Mouse (Mus musculus) layer of hippocampus, postnatal 10 days (tissue): Measurements from ENCODE around the gene Mdm2. TPM values are rescaled to one million over a fixed set of nuclear protein-coding genes. Genes with fewer than 3 reads are reported as not detected.

Source experiments
- DNase-seq, 2 experiments: peaks; one replicate each; pipeline ENCODE4 v3.0.0; 2021; ENCODE audit warnings: low spot score in 2 of 2
- total RNA-seq, 2 experiments: library from RNA; stranded (reverse); gene quantifications; 2 replicates each; pipeline ENCODE4 v1.2.3; 2021

Mdm2 gene
- total RNA-seq, 2 experiments from 2014 or later = 51.5 to 57.3 TPM

DNA sequence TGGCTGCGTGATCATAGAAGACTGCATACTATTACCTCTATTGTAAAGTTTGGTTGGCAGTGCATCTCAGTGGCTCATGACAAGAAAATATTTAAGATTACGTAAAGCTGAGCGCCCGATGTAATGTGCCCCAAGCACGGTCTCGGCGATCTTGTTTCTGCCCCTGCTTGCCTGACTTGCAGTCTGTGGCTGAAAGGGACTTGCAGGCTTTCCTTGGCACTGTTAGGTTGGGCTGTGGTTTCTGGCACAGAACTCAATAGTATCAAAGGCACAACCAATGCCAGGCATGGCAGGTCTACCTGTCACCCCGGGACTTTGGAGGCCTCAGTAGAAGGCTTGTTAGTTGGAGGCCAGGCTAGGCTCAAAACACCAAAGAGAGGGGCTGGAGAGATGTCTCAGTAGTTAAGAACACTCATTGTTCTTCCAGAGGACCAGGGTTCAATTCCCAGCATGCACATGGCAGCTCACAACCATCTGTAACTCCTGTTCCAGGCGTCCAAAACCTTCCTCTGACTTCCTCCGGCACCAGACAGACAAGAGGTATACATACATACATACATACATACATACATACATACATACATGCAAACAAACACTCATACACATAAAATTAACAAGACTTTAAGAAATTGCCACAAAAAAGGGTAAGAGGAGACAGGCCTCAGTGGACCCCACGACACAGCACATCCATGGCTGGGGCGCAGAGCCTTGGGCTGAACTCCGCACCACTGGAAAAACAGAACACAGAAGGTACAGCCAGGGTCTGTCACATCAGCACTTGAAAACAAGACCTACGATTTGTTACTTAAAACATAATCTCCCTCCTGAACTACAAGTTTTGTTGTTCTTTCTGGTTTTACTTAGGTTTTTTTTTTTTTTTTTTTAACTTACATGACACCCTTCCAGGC, 51.8 kb downstream of the Mdm2 start:
- no peak for DNase-seq

DNA sequence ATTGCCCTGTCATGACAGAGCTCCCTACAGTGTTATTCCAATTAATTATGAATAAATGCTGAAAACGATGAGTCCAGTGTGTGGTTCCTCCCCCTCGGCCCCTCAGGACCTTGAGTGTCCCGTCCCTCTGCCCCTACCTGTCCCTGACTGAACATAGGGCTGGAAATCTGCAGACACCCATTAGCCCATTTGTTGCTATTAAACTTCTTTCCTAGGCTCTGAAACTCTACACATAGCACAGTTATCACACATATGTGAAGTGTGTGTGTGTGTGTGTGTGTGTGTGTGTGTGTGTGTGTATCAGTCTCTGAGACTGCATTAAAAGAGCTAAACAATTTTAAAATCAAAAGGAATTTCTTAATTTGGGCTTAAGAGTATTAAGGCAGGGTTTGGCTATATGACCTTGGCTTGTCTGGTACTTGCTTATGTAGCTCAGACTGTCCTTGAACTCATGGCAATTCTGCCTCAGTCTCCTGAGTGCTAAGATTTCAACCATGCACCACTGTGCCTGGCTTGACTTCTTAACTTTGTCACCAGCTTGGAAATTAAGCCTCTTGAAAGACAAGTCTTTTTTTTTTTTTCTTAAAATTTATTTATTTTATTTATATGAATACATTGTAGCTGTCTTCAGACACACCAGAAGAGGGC, 52.8 kb downstream of the Mdm2 start:
- DNase-seq = no peak

DNA sequence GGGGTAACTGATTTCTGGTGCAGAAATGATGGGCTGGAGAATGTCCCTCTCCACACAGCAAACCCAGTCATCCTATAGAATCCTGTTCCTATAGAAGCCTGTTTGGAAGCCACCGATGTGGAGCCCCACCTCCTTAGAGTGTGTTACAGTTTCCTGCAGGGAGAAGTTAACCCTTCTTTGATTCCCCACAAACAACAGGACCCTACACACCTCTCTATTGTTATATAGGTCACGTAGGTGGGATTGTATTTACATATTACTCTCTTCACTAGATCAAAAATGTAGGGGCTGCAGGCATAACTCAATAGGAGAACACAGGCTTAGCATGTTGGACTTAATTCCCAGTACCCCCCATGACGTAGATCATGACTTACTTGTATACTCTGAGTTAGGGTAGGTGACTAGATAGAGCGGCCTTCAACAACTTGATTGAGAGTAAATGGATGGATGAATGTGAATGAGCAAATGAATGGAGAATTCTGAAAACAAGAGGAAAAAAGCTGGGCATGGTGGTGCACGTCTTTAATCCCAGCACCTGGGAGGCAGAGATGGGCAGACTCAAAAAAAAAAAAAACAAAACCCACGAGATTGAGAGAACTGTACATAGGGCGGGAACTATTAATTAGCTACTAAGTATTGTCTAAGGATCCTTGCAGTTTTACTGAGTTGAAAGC, 53.4 kb downstream of the Mdm2 start:
- DNase-seq = no peak

DNA sequence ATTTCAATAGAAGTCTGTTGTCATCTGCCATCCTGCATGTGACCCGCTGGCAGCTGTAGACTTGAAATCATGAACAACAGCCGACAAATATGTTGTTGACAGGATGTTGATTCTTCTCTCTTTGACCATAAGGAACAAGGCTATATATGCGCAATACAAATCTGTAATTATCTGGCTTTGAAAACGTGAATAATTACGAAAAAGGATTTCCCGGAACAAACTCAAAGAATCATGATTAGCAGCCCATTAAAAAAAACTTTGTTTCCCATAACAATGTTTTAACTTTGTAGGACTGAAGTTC, 53.9 kb downstream of the Mdm2 start:
- DNase-seq = no peak

DNA sequence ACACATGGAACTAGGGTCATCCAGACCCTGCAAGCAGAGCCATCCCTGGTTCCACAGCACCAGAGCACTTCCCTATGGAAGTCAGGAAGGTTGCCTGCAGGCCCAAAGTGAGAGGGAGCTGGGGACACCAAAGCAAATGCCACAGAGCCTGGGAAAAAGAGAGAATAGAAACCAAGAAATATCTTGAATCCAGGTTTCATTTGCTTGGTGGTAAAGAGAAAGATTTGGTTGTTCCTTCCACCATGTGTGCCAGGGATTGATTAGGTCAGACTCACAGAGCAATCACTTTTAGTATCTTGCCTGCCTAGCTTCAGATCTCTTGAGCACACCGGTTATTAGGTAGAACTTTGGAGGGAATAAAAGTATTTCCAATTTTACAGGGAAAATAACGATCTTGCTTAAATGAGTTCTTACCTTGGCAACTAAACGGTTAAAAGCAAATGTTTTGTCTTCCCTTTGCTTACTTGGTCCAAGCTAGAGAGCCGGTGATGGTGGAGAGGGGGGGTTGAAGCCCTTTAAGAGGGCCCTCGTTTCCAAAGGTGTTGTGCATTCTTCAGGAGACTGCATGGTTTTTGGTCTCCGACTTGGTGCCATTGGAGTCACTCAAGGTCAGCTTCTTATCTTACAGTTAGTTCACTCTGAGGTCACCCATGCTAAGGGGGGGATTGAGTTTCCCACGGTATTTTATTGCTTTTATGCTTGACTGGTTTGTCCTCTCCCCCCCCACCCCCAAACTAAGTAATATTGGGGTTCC, 54.5 kb downstream of the Mdm2 start:
- no peak for DNase-seq

DNA sequence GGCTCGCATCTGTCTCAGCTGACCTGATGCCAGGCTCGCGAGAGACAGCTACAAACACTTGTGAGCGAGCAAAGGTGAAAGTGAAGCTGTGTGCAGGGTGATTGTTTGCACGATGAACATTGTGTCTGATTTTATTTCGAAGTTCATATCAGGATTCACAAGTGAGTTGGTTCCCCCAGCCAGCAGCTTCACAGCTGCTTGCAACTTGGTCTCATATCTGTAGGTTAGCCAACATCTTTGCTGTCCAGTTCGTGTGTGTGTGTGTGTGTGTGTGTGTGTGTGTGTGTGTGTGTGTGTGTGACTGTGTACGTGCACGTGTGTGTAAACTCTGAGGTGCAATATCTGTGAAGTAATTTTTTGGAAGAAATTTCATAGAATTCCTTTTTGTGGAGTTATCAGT, 55.1 kb downstream of the Mdm2 start:
- DNase-seq = no peak

DNA sequence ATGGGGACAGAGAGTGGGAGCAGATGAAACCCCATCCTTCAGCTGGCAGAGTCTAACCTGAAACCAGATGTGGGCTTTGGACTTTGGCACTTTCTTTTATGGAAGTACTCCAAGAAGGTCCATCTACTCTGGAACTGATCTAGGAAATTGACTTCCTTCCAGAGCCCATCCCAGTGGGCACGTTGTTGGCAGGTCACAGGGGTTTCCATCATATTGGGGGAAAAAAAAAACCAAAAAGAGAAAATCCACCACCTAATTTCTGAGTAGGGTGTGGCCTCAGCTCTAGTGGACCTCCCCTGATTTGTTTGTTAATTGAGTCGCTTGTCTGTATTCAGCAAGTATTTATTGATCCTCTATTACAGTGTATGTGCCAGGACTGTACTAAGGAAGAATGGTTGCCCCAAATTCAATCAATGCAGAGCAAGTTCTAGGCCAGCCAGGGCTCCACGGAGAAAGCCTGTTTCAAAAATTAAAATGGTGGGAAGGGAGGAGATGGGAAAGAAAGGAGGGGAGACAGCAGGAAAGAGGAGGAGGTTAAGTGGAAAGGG, 55.9 kb downstream of the Mdm2 start:
- DNase-seq = no peak

DNA sequence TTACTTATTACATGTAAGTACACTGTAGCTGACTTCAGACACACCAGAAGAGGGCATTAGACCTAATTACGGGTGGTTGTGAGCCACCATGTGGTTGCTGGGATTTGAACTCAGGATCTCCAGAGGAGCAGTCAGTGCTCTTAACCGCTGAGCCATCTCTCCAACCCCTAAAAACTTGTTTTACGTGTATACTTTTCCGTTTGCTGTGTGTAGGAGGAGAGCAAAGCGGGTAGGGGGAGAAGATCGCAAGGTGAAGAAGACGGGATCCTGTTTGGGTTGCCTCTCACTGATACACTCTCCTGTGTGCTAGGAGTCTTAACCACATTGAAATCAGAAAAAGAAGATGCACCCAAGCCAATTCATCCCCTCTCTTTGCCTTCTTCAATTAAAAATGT, 56.8 kb downstream of the Mdm2 start:
- no peak for DNase-seq

DNA sequence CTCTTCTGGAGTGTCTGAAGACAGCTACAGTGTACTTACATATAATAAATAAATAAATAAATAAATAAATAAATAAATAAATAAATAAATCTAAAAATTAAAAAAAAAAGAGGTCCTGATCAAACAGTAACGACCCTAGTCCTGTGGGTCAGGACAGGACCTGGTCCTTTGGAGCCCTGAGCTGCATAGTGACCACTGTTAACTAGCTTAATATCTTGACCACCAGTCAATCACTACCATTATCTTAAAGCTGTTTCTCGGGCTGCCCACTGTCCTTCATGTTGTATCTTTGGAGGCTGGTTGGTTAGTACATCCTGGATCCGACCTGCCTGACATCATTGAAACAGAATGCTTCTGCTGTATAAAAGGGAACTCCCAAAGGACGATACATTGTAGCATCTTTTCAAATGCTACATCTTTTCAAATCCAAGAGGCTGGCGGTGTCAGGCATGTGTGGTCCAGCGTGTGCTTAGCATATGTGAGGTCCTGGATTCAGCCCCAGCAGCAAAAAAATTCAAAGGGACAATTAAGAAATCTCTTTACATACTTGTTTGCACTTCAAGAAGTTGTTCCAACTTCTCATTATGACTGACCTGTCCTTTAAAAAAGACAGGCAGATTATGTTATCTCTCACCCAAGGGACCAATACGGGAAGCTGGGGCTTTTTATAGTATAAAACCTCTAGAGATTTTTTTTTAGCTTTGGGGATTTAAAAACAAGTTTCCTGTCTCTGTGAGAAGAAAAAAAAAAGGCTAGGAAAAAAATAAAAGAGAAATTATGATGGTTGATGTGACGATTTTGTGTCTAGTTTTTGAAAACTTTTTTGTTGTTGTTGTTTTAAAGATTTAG, 57.4 kb downstream of the Mdm2 start:
- DNase-seq = no peak

DNA sequence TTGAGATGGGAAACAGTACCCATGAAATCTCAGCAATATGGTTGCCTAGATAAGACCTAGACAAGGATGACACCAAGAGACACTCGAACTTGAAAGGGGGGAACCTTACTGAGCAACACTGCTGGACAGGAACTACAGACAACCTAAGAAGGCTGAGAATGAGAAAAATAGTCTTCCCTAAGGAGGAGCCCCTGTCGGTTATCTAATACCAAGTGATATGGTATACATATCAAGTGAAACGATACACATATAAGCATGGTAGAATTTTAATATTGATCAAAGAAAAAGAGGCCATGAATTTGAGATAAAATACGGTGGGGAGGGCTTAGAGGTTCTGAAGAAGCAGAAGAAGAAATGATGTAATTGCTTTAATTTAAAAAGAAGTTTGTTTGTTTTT, 58.2 kb downstream of the Mdm2 start:
- no peak for DNase-seq

DNA sequence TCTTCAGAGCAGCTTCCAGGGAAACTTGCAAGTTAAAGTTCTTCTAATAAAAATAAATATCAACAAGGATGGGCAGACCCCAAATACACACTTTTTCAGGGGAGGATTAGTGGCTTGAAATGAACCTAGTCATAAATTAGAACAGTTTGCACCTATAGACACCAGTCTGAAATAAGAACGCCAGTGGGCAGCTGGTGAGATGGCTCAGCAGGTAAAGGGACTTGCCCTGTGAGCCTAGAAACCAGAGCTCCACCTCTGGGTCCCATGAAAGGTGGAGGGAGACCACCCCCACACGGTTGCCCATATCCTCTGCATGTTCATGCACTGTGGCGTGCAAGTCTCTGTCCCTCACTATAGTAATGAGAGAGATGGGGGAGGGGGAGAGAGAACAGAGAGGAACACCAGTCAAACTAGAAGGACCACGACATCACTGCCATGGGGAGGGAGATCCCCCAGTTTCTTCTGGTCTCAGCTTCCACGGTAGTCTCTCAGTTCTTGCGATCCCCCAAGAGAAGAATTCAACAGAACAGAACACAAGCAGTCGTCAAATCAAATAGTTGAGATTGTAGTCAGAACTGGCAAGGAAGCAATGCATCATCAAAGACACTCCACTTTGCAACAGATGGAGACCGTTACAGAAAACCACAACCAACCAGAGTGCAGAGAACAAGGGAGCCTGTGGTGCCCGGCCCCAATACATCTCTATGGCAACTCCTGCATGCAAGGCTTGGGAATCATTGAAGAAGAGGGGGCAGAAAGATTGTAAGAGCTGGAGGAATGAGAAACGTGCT, 58.8 kb downstream of the Mdm2 start:
- DNase-seq = no peak

DNA sequence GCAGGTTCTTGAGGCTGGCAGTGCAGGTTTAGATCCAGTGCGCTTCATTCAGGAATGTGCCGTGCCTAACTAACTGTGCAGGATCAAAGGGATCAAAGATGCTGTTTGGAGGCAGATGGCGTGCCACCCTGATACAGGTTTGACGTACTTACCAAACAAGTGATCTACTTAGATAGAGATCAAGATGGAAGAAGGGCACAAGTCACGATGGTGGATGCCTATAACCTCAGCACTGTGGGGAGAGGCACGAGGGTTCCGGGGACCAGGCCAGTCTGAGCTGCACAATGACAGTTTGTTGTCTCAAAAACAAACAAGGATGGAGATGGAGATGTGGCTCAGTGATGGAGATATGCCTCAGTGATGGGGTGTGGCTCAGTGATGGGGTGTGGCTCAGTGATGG, 59.8 kb downstream of the Mdm2 start:
- DNase-seq = no peak

DNA sequence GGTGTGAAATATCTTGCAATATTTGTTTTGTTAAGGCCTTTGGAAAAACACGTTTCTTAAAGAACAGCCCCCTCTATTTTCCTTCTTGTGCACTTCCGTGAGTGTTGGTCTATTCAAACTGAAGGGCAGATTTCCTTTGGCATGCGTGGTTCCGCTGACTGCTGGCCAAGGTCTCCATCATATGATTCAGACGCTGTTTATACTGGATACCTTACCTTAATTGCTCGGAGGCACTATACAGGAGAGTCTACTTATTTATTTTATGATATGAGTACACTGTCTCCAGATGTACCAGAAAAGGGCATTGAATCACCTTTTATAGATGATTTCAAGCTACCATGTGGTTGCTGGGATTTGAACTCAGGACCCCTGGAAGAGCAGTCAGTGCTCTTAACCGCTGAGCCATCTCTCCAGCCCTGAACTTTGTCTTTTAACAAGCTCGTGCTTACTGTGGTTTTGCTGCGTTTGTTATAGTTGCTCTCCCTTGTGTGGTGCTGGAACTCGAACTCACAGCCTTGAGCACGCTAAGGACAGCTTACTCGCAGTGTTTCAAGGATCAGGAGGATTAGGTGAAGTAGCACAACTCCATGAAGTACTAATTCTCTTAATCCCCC, 60.4 kb downstream of the Mdm2 start:
- DNase-seq = no peak

DNA sequence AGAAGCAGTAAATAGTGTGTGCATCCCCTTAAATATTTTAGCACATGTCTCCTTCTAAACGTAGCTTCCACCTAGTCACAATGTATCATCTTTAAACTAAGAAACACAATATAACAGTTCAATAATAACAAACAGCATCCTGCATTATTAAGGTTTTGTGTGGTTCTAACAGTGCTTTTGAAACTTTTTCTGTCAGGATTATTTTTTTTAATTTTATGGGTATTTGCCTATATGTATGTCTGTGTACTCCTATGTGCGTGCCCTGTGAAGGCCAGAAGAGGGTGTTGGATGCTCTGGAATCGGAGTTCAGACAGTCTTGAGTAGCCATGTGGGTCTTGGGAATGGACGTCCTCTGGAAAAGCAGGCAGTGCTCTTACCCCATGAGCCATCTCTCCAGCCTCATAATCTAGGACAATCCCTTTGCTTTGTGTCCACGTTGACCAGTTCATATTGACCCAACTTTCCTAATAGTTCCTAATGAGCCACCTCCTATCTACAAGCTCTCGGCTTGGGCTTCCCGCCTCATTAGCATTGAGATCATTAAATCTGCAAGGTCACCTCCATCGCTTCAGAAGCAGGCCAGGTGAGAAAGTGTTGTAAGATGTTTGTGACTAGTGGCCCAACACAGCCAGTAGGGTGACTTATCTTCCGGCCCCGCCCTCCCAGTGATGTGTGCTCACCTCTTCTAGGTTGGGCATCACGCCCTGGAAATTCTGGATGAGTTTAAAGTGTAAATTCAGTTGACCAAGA, 61.1 kb downstream of the Mdm2 start:
- no peak for DNase-seq

DNA sequence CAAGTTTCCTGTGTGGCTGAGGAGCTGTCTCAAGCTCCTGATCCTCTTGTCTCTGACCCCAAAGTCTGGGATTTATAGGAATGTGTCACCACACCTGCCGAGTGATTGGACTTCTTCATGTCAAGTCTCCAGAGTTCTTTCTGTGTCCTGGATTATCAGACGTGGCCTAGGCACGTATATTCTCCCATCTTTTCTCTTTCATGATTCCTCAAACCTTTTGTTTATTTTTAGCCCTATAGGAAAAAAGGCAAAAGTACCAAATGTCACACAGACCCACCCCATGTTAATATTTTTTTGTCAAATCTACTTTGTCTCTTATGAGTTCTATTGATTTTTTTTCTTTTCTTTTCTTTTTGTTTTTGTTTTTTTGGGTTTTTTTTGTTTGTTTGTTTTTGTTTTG, 61.9 kb downstream of the Mdm2 start:
- no peak for DNase-seq

DNA sequence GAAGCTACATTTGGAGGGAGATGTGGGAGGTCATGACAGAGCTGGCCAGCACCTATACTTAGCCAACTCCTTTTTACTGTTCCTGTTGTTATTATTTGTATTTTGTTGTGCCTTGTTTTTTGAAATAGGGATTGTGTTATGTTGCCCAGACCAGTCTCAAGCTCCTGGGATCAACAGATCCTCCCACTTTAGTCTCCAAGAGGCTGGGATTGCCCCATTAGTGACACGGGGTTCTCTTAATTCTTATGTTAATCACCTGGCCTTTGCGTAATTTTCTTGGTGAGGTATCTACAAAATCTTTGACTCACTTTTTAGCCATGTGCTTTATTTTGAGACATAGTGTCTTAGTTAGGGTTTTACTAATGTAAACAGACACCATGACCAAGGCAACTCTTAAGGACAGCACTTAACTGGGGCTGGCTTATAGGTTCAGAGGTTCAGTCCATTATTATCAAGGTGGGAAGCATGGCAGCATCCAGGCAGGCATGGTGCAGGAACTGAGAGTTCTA, 62.5 kb downstream of the Mdm2 start:
- DNase-seq = no peak

DNA sequence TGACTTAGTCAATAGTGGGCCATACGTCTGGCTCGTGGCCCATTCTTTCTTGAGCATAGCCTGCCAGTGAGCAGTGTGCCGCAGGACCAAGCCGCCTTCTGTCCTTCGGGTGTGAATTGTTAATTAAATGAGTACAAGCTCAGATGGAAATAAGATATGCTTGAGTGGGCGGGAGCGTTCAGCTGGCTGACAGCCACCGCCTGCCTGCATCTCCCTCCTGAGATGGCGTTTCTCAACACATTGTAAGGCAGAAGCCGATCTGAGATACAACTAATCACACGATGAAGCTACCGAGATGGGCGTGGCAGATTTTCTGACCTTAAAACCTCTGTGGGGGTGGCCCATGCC, 63.4 kb downstream of the Mdm2 start:
- DNase-seq = peak; percentile 31 to 55

DNA sequence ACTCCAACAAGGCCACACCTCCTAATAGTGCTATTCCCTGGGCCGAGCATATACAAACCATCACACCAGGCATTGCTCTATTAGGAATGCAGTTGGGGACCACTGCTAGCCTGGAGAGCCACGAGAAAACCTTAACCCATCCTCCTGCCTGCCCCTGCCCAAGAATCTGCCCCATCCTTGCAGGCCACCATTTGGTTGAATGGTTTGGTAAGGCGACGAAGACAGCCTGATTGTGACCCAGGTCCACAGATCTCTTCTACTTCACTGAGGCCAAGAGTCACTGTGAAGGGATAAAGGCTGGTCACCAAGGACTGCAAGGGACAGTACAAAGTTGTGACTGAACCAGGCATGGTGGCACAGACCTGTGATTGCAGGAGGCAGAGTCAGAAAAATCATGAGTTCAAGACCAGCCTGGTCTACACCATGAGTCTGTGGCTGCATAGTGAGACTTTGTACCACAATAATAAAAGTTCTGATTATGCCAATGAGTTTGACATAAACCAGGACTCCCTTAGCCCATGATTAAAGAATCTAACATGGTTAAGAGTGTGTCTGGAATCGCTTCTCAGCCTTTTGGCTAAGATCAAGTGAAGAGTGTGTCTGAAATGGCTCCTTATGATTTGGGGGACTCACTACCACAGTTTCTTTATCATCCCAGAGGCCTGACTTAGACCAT, 63.9 kb downstream of the Mdm2 start:
- DNase-seq = no peak
